Mouse (Mus musculus) erythroblast, embryonic 14.5 days (primary cell): Measurements from ENCODE around the gene Plxnc1.

Experiments
- GATA1 ChIP-seq: IDR thresholded peaks from 2 replicates; pipeline ENCODE4 v1.6.1; 2012; ENCODE audit warnings: low read length, inconsistent platforms, mixed read lengths
- TAL1 ChIP-seq: IDR thresholded peaks from 3 replicates; pipeline ENCODE4 v1.6.1; 2012; ENCODE audit warnings: low read length, inconsistent platforms, mixed read lengths

DNA sequence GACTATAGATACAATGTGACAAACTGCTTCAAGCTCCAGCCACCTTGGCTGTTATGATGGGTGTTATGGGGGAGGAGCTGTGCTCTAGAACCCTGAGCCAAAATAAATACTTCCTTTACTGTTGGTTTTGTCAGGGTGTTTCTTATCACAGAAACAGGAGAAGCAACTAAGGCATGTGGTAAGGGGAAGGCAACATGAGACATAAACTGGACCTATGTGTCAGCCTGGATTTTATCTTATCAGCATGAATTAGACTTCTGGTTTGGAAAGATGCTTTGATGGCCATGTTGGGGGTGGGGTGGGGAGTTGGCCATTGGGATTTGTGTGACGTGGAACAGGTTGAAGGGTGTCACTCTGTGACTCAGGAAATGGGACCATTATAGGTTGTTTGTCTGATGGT is 40.5 kb upstream of the Plxnc1 start:
- TF ChIP-seq GATA1 (no peak), TAL1 (no peak)
